Mouse (Mus musculus) telencephalon, adult 2 months (tissue): ENCODE data around the gene Krt13.

Source experiments
- DNase-seq: peaks from one replicate; pipeline ENCODE4 v3.0.0-alpha.2; 2011; ENCODE audit warnings: low read depth, low spot score

The Krt13 gene

GRCm38 (mm10) chr11:100112935-100113741, 8.2 kb downstream of the Krt13 start:
- DNase-seq = no peak

GRCm38 (mm10) chr11:100105576-100106122, 15.7 kb downstream of the Krt13 start, which contains the start of gene Krt36:
TSS of gene Krt36 (minus strand) at chr11:100105626.
- no peak for DNase-seq

- no peak for DNase-seq
These were observed 18.5 kb downstream of the Krt13 start for GRCm38 (mm10) chr11:100102693-100103429.

GRCm38 (mm10) chr11:100100391-100100790, 21.0 kb downstream of the Krt13 start:
- no peak for DNase-seq

- no peak for DNase-seq
These were observed 23.5 kb downstream of the Krt13 start for GRCm38 (mm10) chr11:100097819-100098218.

- DNase-seq = no peak
These were observed 25.2 kb downstream of the Krt13 start, which contains the start of gene Krt35 for GRCm38 (mm10) chr11:100096141-100096540. TSS of gene Krt35 (minus strand) at chr11:100096241.

GRCm38 (mm10) chr11:100088378-100089025, 32.9 kb downstream of the Krt13 start:
- peak; percentile 45 for DNase-seq

- DNase-seq = no peak
These were observed 33.5 kb downstream of the Krt13 start, which contains the start of gene Krt32 for GRCm38 (mm10) chr11:100087861-100088260. TSS of gene Krt32 (minus strand) at chr11:100088226.

GRCm38 (mm10) chr11:100073873-100074272, 47.5 kb downstream of the Krt13 start:
- no peak for DNase-seq
